Mouse (Mus musculus) midbrain, embryonic 12.5 days (tissue): ENCODE results near the gene Itsn1. TPM values are rescaled to one million over a fixed set of nuclear protein-coding genes. Genes with fewer than 3 reads are reported as not detected.

ENCODE experiments used
- ATAC-seq: fragments of 200-750 bp; cut with Nextera tagmentation; 2 replicates; pipeline ENCODE4 v1.8.0; 2017; ENCODE audit warnings: low read depth, moderate TSS enrichment, moderate library complexity; ENCODE audit not compliant: low FRiP score
- H3K27ac ChIP-seq: fragments of 300-500 bp; sonication (generic); replicated peaks from 2 replicates; pipeline ENCODE4 v1.5.1; 2016; ENCODE audit warnings: mild to moderate bottlenecking
- H3K27me3 ChIP-seq: fragments of 300-500 bp; sonication (generic); 2 replicates; pipeline ENCODE4 v1.6.1; 2016; ENCODE audit warnings: mild to moderate bottlenecking
- H3K36me3 ChIP-seq: fragments of 300-500 bp; sonication (generic); 2 replicates; pipeline ENCODE4 v1.6.1; 2016
- H3K4me1 ChIP-seq: fragments of 300-500 bp; sonication (generic); 2 replicates; pipeline ENCODE4 v1.6.1; 2016
- H3K4me2 ChIP-seq: fragments of 300-500 bp; sonication (generic); replicated peaks from 2 replicates; pipeline ENCODE4 v1.6.1; 2016; ENCODE audit warnings: mild to moderate bottlenecking, moderate library complexity
- H3K4me3 ChIP-seq: fragments of 300-500 bp; sonication (generic); 2 replicates; pipeline ENCODE4 v1.5.1; 2016; ENCODE audit warnings: mild to moderate bottlenecking
- H3K9ac ChIP-seq: fragments of 300-500 bp; sonication (generic); replicated peaks from 2 replicates; pipeline ENCODE4 v1.6.1; 2016; ENCODE audit warnings: mild to moderate bottlenecking, moderate library complexity
- H3K9me3 ChIP-seq: fragments of 300-500 bp; sonication (generic); 2 replicates; pipeline ENCODE4 v1.6.1; 2016; ENCODE audit warnings: mild to moderate bottlenecking
- WGBS: fragments of 180-500 bp; shearing (Covaris S2); methylation state at CpG from one replicate; pipeline ENCODE4 v1.1.7; 2016; 5-methylcytosine and 5-hydroxymethylcytosine counted together
- polyA plus RNA-seq: library from polyadenylated mRNA; unstranded; fragments of >200 nt; fragmentation: Nextera tagmentation; extraction: Ambion mirVana; gene quantifications from 2 replicates; pipeline ENCODE4 v1.2.1, GENCODE M21; 2016

Gene Itsn1
- polyA plus RNA-seq, 1 experiment from 2014 or later: 75.4 TPM

DNA sequence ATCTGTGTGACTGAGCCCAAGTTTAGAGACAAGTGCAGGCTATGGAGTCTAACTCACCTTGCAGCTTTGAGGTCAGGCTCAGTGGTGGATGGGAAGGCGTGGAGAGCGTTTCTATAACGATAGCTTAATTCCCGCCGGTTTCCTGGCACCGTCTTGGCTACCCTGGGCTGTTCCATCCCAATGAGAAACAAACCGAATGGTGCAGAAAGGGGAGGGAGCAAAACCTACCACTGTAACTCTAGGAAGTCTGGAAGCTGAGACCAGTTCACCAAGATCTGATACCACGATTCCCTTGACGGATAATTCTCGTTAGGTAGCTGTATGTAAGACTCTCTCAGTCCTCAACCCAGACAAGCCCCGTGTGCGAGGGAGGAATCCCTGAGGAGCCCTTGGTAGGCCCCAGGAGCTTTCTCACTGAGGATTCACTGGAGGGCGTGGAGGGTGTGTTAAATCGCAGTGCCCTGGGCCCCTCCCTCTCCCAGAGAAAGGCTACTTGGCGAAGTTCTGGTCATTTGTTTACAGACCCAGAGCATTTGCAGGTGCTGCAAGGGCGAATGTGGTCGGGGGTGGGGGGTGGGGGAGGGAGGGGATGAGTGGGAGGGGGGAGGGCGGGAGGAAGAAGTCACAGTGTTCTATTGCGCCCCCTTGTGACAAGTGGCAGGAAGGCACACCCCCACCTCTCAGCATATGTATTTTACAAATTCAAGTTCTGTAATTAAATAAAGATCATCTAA is 156.5 kb downstream of the Itsn1 start:
- ATAC-seq: peak; percentile 44; the same call in 1 of the 2 replicates
- no peaks in the 10 kb centered on the region for H3K27me3 ChIP-seq
- no peaks in the 10 kb centered on the region for H3K9me3 ChIP-seq
- H3K4me1 ChIP-seq: peaks cover 10% of the 10 kb centered on the region
- peak overlapping the region; percentile 36 for H3K4me2 ChIP-seq
- 0 out of 2 replicates have a peak overlapping the region, but pooled peaks have one; percentile 6 for H3K27ac ChIP-seq
- H3K9ac ChIP-seq: peak overlapping the region; percentile 28
- 5% methylated on average over 17 of the region's 19 CpGs for WGBS
- peaks cover 12% of the 10 kb centered on the region; the same call in 1 of the 2 replicates for H3K36me3 ChIP-seq
- H3K4me3 ChIP-seq: no peak overlapping the region

DNA sequence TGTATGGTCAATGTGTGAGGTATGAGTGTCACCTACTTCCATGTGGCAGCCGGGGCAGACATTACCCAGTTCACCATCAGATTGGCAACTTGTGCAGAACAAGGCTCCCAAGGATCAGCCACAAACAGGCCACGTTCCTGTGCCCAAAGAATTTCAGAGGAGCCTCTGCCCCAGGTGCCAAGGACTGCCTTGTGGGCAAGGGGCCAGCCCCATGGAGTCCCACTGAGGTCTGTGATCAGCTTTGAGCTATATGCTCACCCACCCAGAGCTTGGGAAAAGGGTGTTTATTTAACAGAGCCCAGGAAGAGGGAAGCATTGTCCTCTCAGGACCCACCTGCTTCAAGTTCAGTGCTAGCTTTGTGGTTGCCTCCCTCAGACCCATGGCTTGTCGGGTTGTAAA is 159.3 kb downstream of the Itsn1 start:
- Histone ChIP-seq H3K27me3 (no peaks in the 10 kb centered on the region), H3K9ac (no peak overlapping the region), H3K9me3 (no peaks in the 10 kb centered on the region), H3K27ac (no peak overlapping the region), H3K4me2 (no peak overlapping the region), H3K4me3 (no peak overlapping the region), H3K4me1 (peaks cover 10% of the 10 kb centered on the region), H3K36me3 (no peaks in the 10 kb centered on the region)
- no peak for ATAC-seq
- WGBS: 89% methylated on average over 3 of the region's 3 CpGs

DNA sequence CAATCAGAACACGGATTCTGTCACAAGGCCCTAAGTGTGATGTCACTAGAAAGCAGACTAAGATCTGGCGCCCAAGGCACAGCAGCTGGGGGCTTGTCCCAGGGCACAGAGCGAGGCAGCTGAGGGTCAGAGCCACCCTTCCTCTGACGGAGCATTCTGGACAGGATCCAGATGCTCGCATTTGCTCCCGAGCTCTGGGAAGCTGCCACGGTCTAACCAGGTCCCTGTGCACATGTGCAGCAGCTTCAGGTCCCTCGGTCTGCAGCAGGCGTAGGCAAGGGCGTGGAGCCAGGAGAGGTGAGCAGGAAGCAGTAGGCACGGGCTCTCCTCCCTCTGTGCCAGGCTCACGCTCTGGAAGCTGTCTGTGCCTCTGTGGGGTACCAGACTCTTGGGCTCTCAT is 160.8 kb downstream of the Itsn1 start:
- Histone ChIP-seq H3K4me1 (peaks cover 10% of the 10 kb centered on the region), H3K4me2 (no peak overlapping the region), H3K27me3 (no peaks in the 10 kb centered on the region), H3K27ac (no peak overlapping the region), H3K36me3 (0 out of 2 replicates have a peak, but pooled peaks cover 5% of the 10 kb centered on the region), H3K9me3 (no peaks in the 10 kb centered on the region), H3K9ac (no peak overlapping the region), H3K4me3 (no peak overlapping the region)
- no peak for ATAC-seq
- WGBS: 86% methylated on average over 12 of the region's 12 CpGs

DNA sequence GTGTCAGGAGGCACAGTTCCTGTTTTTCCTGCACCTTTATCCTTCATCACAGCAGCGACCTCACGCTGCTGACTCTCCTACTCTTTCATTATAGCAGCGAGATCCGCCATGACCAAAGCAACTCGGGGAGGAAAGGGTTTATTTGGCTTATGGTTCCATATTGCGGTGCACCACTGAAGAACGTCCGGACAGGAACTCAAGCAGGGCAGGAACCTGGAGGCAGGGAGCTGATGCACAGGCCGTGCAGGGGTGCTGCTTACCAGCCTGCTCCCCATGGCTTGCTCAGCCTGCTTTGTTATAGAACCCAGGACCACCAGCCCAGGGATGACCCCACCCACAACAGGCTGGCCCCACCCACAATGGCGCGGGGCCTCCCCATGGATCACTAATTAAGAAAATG is 162.1 kb downstream of the Itsn1 start:
- no peak overlapping the region for H3K4me3 ChIP-seq
- H3K36me3 ChIP-seq: 0 out of 2 replicates have a peak, but pooled peaks cover 5% of the 10 kb centered on the region
- no peaks in the 10 kb centered on the region for H3K27me3 ChIP-seq
- no peak overlapping the region for H3K27ac ChIP-seq
- H3K4me1 ChIP-seq: no peaks in the 10 kb centered on the region
- no peak overlapping the region for H3K4me2 ChIP-seq
- H3K9me3 ChIP-seq: no peaks in the 10 kb centered on the region
- WGBS: 85% methylated on average over 11 of the region's 11 CpGs
- ATAC-seq: no peak
- H3K9ac ChIP-seq: no peak overlapping the region

DNA sequence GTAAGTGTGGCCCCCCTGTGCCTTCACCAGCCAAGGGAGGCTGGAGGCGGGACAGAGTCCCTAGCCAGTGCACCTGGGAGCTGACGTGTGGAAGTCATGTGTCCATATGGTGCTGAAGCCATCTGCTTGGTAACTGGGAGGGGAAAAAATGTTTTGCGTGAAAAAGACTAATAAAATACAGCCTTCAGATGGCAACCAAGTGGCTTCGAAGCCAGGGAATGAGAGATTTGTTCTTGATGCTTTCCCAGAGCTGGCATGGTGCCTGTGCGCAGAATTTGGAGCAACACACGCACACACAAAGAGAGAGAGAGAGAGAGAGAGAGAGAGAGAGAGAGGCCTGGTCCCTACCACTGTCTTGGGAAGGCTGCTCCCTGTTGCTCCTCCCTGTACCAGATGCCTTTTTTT is 167.3 kb downstream of the Itsn1 start:
- 83% methylated on average over 6 of the region's 6 CpGs for WGBS

DNA sequence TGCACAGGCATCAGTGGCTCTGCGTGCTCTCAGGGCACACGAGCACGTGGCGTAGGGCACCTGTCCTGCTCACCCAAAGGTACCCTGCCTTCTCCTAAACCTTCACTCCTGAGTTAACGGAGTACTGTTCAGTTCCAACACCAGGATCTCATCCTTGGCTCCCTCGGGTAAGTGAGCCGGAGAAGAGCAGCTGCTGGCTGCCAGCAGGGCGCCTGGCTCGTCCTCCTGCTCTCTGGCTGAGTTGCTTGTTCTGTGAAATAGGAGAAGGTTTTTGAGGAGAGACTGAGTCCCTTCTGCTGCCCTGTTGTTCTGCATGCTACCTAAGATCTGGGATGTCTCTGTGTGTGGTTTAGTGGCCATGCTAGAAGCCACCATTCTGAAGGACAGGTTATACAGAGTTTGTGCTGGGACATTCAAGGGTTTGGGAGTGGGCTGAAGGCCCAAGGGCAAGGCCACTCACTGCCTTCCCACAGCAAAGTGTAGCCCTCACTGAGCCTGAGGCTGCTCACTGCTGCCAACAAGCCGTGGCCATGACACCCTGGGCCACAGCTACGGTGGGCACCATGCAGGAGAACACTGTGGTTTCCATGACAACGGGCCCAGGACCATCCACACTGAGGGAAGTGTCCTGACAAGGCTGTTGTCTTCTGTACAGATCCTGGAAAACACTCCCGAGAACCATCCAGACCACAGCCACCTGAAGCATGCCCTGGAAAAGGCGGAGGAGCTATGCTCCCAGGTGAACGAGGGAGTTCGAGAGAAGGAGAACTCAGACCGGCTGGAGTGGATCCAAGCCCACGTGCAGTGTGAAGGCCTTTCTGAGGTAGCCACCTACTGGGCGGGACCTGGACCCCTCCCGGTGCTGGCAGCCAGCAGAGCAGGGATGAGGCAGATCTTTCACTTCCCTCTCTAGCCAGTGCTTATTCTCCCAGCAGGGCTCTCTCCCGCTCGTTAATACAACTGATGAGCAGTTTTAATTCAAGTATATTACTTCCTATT is 170.1 kb downstream of the Itsn1 start:
- H3K27me3 ChIP-seq: no peaks in the 10 kb centered on the region
- no peak overlapping the region for H3K9ac ChIP-seq
- H3K9me3 ChIP-seq: no peaks in the 10 kb centered on the region
- WGBS: 54% methylated on average over 22 of the region's 22 CpGs
- H3K4me1 ChIP-seq: peaks cover 5% of the 10 kb centered on the region; the same call in 1 of the 2 replicates
- H3K36me3 ChIP-seq: peaks cover 39% of the 10 kb centered on the region; the same call in 1 of the 2 replicates
- no peak for ATAC-seq
- H3K4me3 ChIP-seq: no peak overlapping the region
- no peak overlapping the region for H3K27ac ChIP-seq
- no peak overlapping the region for H3K4me2 ChIP-seq

More for the DNA sequence above, 167.3 kb downstream of the Itsn1 start:
- Histone ChIP-seq H3K36me3 (0 out of 2 replicates have a peak, but pooled peaks cover 27% of the 10 kb centered on the region), H3K4me1 (peaks cover 5% of the 10 kb centered on the region; the same call in 1 of the 2 replicates), H3K27me3 (no peaks in the 10 kb centered on the region), H3K4me2 (no peak overlapping the region), H3K4me3 (no peak overlapping the region), H3K27ac (no peak overlapping the region; the same call in 1 of the 2 replicates), H3K9ac (no peak overlapping the region), H3K9me3 (no peaks in the 10 kb centered on the region)
- ATAC-seq: no peak

DNA sequence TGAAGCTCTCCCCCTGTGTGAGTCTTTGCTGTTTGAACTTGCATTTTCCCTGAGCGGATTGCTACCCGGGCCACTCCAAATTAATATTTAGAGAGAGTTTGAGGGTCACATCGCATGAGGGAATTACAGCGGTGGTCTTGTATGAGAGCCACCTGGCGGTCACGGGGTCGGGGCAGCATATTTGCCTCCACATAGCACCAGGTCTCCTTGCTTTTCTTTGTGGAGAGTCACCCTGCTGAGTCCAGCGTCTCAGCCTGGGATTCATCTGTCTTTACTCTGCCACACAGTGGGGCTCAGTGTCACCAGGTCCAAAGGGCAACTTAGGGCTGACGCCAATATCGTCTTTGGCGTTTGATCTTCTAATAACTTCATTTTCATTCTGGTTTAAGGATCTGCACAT is 171.2 kb downstream of the Itsn1 start:
- Histone ChIP-seq H3K27ac (no peak overlapping the region), H3K4me2 (no peak overlapping the region), H3K27me3 (no peaks in the 10 kb centered on the region), H3K9me3 (no peaks in the 10 kb centered on the region), H3K4me3 (no peak overlapping the region), H3K9ac (no peak overlapping the region), H3K36me3 (peaks cover 40% of the 10 kb centered on the region; the same call in 1 of the 2 replicates), H3K4me1 (peaks cover 5% of the 10 kb centered on the region; the same call in 1 of the 2 replicates)
- no peak for ATAC-seq
- WGBS: 49% methylated on average over 11 of the region's 11 CpGs

DNA sequence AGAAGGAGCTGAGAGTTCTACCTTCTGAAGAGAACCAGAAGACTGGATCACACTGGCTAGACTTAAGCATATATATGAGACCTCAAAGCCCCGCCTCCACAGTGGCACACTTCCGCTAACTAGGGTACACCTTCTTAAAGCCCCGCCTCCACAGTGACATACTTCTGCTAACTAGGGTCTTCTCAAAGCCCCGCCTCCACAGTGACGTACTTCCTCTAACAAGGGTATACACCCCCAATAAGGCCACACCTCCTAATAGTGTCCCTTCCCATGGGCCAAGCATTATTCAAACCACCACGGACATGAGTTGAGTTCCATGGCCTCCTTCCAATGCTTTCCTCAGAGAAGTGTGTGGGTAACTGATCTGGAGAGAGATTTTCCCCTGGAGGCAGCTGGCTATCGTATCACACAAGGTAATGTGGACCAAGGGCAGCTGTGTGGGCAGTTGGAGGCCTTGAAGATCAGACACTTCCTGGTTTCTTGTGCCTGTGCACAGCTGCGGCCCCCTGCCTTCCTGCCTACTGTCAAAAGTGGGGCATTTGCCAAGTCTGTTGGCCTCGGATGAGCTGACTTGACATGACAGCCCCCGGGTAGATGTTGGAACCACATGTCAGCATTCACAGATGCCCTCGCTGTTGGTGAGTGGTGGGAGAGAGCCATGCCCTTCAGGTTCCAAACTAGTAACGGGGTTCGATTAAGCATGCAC is 174.9 kb downstream of the Itsn1 start:
- H3K4me3 ChIP-seq: no peak overlapping the region
- ATAC-seq: no peak
- H3K27me3 ChIP-seq: no peaks in the 10 kb centered on the region
- no peaks in the 10 kb centered on the region for H3K9me3 ChIP-seq
- no peak overlapping the region for H3K9ac ChIP-seq
- WGBS: 92% methylated on average over 13 of the region's 13 CpGs
- H3K4me1 ChIP-seq: no peaks in the 10 kb centered on the region
- H3K36me3 ChIP-seq: peaks cover 24% of the 10 kb centered on the region; the same call in 1 of the 2 replicates
- no peak overlapping the region for H3K27ac ChIP-seq
- no peak overlapping the region for H3K4me2 ChIP-seq

DNA sequence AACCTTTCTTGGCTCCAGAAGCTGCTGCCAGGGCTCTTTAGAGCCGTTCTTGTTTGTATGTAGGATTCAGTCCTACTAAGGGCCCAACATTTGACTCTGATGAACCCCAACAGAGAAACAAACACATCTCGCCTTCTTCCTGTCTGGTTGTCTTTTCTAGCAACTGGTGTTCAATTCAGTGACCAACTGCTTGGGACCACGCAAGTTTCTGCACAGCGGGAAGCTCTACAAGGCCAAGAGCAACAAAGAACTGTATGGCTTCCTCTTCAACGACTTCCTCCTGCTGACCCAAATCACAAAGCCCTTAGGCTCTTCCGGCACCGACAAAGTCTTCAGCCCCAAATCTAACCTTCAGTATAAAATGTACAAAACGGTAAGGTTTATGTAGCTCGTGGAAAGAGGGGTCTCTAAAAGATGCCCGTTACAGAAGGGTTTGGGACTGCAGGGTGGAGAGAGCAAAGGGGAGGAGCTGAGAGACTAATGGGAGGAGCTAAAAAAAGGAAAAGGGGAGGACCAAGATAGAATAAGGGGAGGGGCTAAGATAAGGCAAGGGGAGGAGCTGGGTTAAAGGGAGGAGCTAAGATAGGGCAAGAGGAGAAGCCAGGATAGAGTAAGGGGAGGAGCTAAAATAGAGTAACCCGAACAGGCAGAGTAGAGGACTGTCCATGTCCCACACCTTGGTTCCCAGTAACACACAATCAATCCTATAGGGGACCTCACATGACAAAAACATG is 176.2 kb downstream of the Itsn1 start:
- WGBS: 85% methylated on average over 11 of the region's 11 CpGs
- Histone ChIP-seq H3K4me2 (no peak overlapping the region), H3K27me3 (no peaks in the 10 kb centered on the region), H3K9me3 (no peaks in the 10 kb centered on the region), H3K4me3 (no peak overlapping the region), H3K4me1 (no peaks in the 10 kb centered on the region), H3K36me3 (peaks cover 23% of the 10 kb centered on the region; the same call in 1 of the 2 replicates), H3K9ac (no peak overlapping the region), H3K27ac (no peak overlapping the region)
- no peak for ATAC-seq

DNA sequence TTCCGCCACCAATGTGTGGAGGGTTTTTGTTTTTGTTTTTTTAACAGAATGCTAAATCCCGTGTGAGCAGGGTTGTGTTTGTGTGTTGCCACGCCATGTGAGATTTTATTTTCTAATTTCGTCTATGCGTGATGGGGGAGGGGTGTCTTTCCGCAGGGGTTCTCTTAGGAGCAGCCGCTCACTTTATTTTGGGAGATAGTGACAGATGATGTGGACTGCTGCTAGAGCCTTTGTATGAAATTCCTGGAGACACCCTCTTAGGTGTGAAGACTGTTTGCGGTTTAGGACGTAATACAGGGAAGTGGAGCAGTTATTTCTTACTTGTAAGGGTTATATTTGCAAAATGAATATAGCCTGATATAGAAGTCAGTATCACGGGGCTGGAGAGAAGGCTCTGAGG is 176.9 kb downstream of the Itsn1 start:
- WGBS: 90% methylated on average over 10 of the region's 10 CpGs
- no peak overlapping the region for H3K4me3 ChIP-seq
- no peak for ATAC-seq
- no peak overlapping the region for H3K9ac ChIP-seq
- H3K4me2 ChIP-seq: no peak overlapping the region
- H3K36me3 ChIP-seq: peaks cover 23% of the 10 kb centered on the region; the same call in 1 of the 2 replicates
- no peak overlapping the region for H3K27ac ChIP-seq
- no peaks in the 10 kb centered on the region for H3K9me3 ChIP-seq
- no peaks in the 10 kb centered on the region for H3K4me1 ChIP-seq
- H3K27me3 ChIP-seq: no peaks in the 10 kb centered on the region

DNA sequence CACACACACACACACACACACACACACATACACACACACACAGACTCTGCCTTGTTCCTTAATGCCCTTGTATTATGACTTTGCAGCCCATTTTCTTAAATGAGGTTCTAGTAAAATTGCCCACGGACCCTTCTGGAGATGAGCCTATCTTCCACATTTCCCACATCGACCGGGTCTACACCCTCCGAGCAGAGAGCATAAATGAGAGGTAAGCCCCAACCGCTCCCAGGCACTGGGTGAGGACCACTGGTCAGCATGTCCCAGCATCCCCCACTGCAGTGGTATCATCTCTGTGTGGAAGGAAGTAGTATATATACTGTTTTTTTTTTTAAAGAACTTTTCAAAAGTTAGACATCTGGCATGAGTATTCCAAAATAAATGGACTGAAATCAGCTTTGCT is 177.6 kb downstream of the Itsn1 start:
- H3K27ac ChIP-seq: no peak overlapping the region
- ATAC-seq: no peak

More for the DNA sequence above, 177.6 kb downstream of the Itsn1 start:
- Histone ChIP-seq H3K9me3 (no peaks in the 10 kb centered on the region), H3K36me3 (peaks cover 24% of the 10 kb centered on the region; the same call in 1 of the 2 replicates), H3K9ac (no peak overlapping the region), H3K4me1 (no peaks in the 10 kb centered on the region), H3K4me3 (no peak overlapping the region), H3K27me3 (no peaks in the 10 kb centered on the region), H3K4me2 (no peak overlapping the region)
- 95% methylated on average over 5 of the region's 5 CpGs for WGBS
